Mouse (Mus musculus): ENCODE measurements around the gene Srrm1. TPM values are rescaled to one million over a fixed set of nuclear protein-coding genes. Genes with fewer than 3 reads are reported as not detected.
"Not testable (repeated sequence)": the region's sequence is repeated elsewhere in the genome, so short reads cannot be mapped to it uniquely, and the experiment has no call there.

Gene Srrm1
- polyA plus RNA-seq, 1 experiment from 2014 or later, result 275 TPM

DNA sequence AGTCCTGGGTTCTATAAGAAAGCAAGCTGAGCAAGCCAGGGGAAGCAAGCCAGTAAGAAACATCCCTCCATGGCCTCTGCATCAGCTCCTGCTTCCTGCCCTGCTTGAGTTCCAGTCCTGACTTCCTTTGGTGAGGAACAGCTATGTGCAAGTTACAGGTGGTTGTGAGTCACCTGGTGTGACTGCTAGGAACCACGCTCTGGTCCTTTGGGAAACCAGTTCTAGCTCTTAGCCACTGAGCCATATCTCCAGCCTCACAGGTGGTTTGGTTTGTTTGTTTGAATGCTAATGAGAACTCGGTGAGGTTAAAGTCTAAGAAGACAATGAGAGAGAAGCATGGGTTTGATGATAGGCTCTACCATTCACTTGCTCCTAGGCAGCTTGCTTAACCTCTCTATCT lies 73.1 kb downstream of the Srrm1 start:
- not testable (repeated sequence) for H3K27me3 ChIP-seq; H3K9ac ChIP-seq; H3K4me2 ChIP-seq; H3K27ac ChIP-seq; H3K36me3 ChIP-seq (replicated peaks); H3K4me3 ChIP-seq (replicated peaks); ATAC-seq (ENCODE audit: low FRiP score); H3K4me1 ChIP-seq; H3K9me3 ChIP-seq
- WGBS, result 74% methylated on average over 2 of the region's 2 CpGs

- H3K27me3 ChIP-seq, result peaks cover 26% of the 10 kb centered on the region
- H3K4me3 ChIP-seq (replicated peaks), result no peak overlapping the region
- no peaks in the 10 kb centered on the region for H3K36me3 ChIP-seq (replicated peaks)
- WGBS, result 69% methylated on average over 4 of the region's 4 CpGs
- H3K4me2 ChIP-seq, result no peak overlapping the region
- no peak for ATAC-seq (ENCODE audit: low FRiP score)
- H3K9ac ChIP-seq, result no peak overlapping the region
- H3K4me1 ChIP-seq, result peaks cover 6% of the 10 kb centered on the region
- no peaks in the 10 kb centered on the region for H3K9me3 ChIP-seq
- no peak overlapping the region for H3K27ac ChIP-seq
Measured at GRCm38 (mm10) chr4:135276681-135277379, 76.3 kb downstream of the Srrm1 start.

- no peak overlapping the region for H3K27ac ChIP-seq
- WGBS, result 72% methylated on average over 7 of the region's 7 CpGs
- peaks cover 26% of the 10 kb centered on the region for H3K27me3 ChIP-seq
- peaks cover 22% of the 10 kb centered on the region for H3K4me1 ChIP-seq
- no peak overlapping the region for H3K4me3 ChIP-seq (replicated peaks)
- no peak for ATAC-seq (ENCODE audit: low FRiP score)
- H3K9ac ChIP-seq, result no peak overlapping the region
- no peaks in the 10 kb centered on the region for H3K9me3 ChIP-seq
- no peak overlapping the region for H3K4me2 ChIP-seq
- 0 out of 2 replicates have a peak, but pooled peaks cover 3% of the 10 kb centered on the region for H3K36me3 ChIP-seq (replicated peaks)
Measured at GRCm38 (mm10) chr4:135274761-135275160, 78.4 kb downstream of the Srrm1 start.

- Histone ChIP-seq H3K9me3 (no peaks in the 10 kb centered on the region), H3K27me3 (peaks cover 26% of the 10 kb centered on the region), H3K4me1 (peaks cover 35% of the 10 kb centered on the region), H3K27ac (no peak overlapping the region), H3K4me2 (peak overlapping the region; percentile 86), H3K36me3 (replicated peaks) (0 out of 2 replicates have a peak, but pooled peaks cover 7% of the 10 kb centered on the region), H3K4me3 (replicated peaks) (peak overlapping the region; percentile 93), H3K9ac (peak overlapping the region; percentile 33)
- peak; percentile 3; the same call in 1 of the 2 replicates for ATAC-seq (ENCODE audit: low FRiP score)
- 3% methylated on average over 17 of the region's 17 CpGs for WGBS
Measured at GRCm38 (mm10) chr4:135273307-135273682, 79.8 kb downstream of the Srrm1 start.

- peak; percentile 99 for ATAC-seq (ENCODE audit: low FRiP score)
- peak within 1 kb of the TSS; percentile 86 for H3K4me2 ChIP-seq
- WGBS, result under 1% methylated on average over 44 of the region's 64 CpGs
- H3K36me3 ChIP-seq (replicated peaks), result 0 out of 2 replicates have a peak, but pooled peaks cover 9% of the 10 kb centered on the region
- H3K4me1 ChIP-seq, result peaks cover 41% of the 10 kb centered on the region
- H3K4me3 ChIP-seq (replicated peaks), result peak within 1 kb of the TSS; percentile 93
- peaks cover 26% of the 10 kb centered on the region for H3K27me3 ChIP-seq
- no peaks in the 10 kb centered on the region for H3K9me3 ChIP-seq
- H3K9ac ChIP-seq, result peak within 1 kb of the TSS; percentile 93
- peak within 1 kb of the TSS; percentile 97 for H3K27ac ChIP-seq
Measured at GRCm38 (mm10) chr4:135272640-135273306, 80.3 kb downstream of the Srrm1 start, which contains the start of gene Clic4. Gene Clic4, minus strand, starts transcription at chr4:135272814.

- H3K27ac ChIP-seq, result peak overlapping the region; percentile 97
- peak overlapping the region; percentile 93 for H3K9ac ChIP-seq
- H3K4me1 ChIP-seq, result peaks cover 48% of the 10 kb centered on the region
- peak overlapping the region; percentile 93 for H3K4me3 ChIP-seq (replicated peaks)
- peaks cover 26% of the 10 kb centered on the region for H3K27me3 ChIP-seq
- under 1% methylated on average over 66 of the region's 67 CpGs for WGBS
- H3K9me3 ChIP-seq, result no peaks in the 10 kb centered on the region
- ATAC-seq (ENCODE audit: low FRiP score), result peak; percentile 61
- 0 out of 2 replicates have a peak, but pooled peaks cover 9% of the 10 kb centered on the region for H3K36me3 ChIP-seq (replicated peaks)
- peak overlapping the region; percentile 86 for H3K4me2 ChIP-seq
Measured at GRCm38 (mm10) chr4:135271881-135272616, 81.1 kb downstream of the Srrm1 start.

DNA sequence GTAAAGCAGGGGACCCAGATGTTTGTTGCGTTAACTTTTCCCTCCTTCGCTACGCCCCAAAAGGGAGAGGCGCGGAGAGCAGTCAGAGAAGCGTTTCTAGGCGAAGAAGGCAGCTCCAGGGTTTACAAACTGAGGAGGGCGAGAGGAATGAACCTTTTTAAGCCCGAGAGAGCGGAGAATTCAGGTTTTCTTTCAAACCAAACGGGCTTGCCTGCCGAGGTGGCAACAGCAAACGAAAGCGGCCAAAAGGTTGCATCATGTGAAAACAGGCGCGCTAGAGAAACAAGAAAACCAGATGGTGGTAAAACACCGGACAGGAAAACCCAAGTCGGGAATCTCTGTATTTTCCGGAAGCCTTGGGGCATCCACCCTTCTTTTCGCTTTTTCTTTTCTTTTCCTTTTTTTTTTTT lies 81.7 kb downstream of the Srrm1 start:
- Histone ChIP-seq H3K4me3 (replicated peaks) (peak overlapping the region; percentile 93), H3K36me3 (replicated peaks) (0 out of 2 replicates have a peak, but pooled peaks cover 9% of the 10 kb centered on the region), H3K27me3 (peaks cover 26% of the 10 kb centered on the region), H3K9ac (peak overlapping the region; percentile 93), H3K4me2 (peak overlapping the region; percentile 86), H3K27ac (0 out of 2 replicates have a peak overlapping the region, but pooled peaks have one; percentile 97), H3K9me3 (no peaks in the 10 kb centered on the region), H3K4me1 (peaks cover 50% of the 10 kb centered on the region)
- under 1% methylated on average over 19 of the region's 20 CpGs for WGBS
- ATAC-seq (ENCODE audit: low FRiP score), result no peak

Other genes with a start within 250 kb of the Srrm1 start
- 0.05 and 0.09 TPM in 2 replicates for gene Runx3, start 232.7 kb downstream of the Srrm1 start, polyA plus RNA-seq (2016; fragmentation: Nextera tagmentation; extraction: Ambion mirVana)
- gene Clic4, start 80.5 kb downstream of the Srrm1 start, polyA plus RNA-seq (2016; fragmentation: Nextera tagmentation; extraction: Ambion mirVana), result 205 and 221 TPM in 2 replicates
- gene Ncmap, start 44.9 kb upstream of the Srrm1 start, polyA plus RNA-seq (2016; fragmentation: Nextera tagmentation; extraction: Ambion mirVana), result 0.63 and 1.1 TPM in 2 replicates
- 18.6 and 20.2 TPM in 2 replicates for gene Rcan3, start 80.5 kb upstream of the Srrm1 start, polyA plus RNA-seq (2016; fragmentation: Nextera tagmentation; extraction: Ambion mirVana)
- 0.19 and 0.36 TPM in 2 replicates for gene Stpg1, start 141.5 kb upstream of the Srrm1 start, polyA plus RNA-seq (2016; fragmentation: Nextera tagmentation; extraction: Ambion mirVana)
- 2.1 and 4.3 TPM in 2 replicates for gene Nipal3, start 141.7 kb upstream of the Srrm1 start, polyA plus RNA-seq (2016; fragmentation: Nextera tagmentation; extraction: Ambion mirVana)
- gene Grhl3, start 220.3 kb upstream of the Srrm1 start, polyA plus RNA-seq (2016; fragmentation: Nextera tagmentation; extraction: Ambion mirVana), result 1.9 and 2.8 TPM in 2 replicates